Mouse (Mus musculus): ENCODE data around the gene Srgap1. TPM values are rescaled to one million over a fixed set of nuclear protein-coding genes. Genes with fewer than 3 reads are reported as not detected.

Gene Srgap1
- polyA plus RNA-seq, 1 experiment from 2014 or later = 1.3 TPM

- H3K4me3 ChIP-seq (replicated peaks) = no peak overlapping the region
- ATAC-seq (ENCODE audit: low read depth) = no peak
- 63% methylated on average over 5 of the region's 5 CpGs for WGBS (ENCODE audit: insufficient replicate concordance)
- H3K36me3 ChIP-seq = peaks cover 20% of the 10 kb centered on the region
- no peak overlapping the region for H3K27ac ChIP-seq
- no peaks in the 10 kb centered on the region for H3K4me1 ChIP-seq (replicated peaks)
- H3K9ac ChIP-seq = no peak overlapping the region
- no peak for DNase-seq
- no peak overlapping the region for H3K4me2 ChIP-seq
- H3K27me3 ChIP-seq = no peaks in the 10 kb centered on the region
- H3K9me3 ChIP-seq (replicated peaks) = no peaks in the 10 kb centered on the region
Observed at GRCm38 (mm10) chr10:121754237-121754636, 292.9 kb downstream of the Srgap1 start.

- Histone ChIP-seq H3K4me2 (no peak overlapping the region), H3K9me3 (replicated peaks) (no peaks in the 10 kb centered on the region), H3K36me3 (peaks cover 59% of the 10 kb centered on the region), H3K27me3 (no peaks in the 10 kb centered on the region), H3K4me3 (replicated peaks) (no peak overlapping the region), H3K4me1 (replicated peaks) (no peaks in the 10 kb centered on the region), H3K27ac (no peak overlapping the region), H3K9ac (no peak overlapping the region)
- DNase-seq (no peak), ATAC-seq (ENCODE audit: low read depth) (no peak)
- 89% methylated on average over 12 of the region's 12 CpGs for WGBS (ENCODE audit: insufficient replicate concordance)
Observed at GRCm38 (mm10) chr10:121750175-121750574, 296.9 kb downstream of the Srgap1 start.

GRCm38 (mm10) chr10:121742336-121742735, 304.8 kb downstream of the Srgap1 start:
- Histone ChIP-seq H3K36me3 (peaks cover 36% of the 10 kb centered on the region), H3K4me3 (replicated peaks) (no peak overlapping the region), H3K4me2 (no peak overlapping the region), H3K27me3 (no peaks in the 10 kb centered on the region), H3K9ac (no peak overlapping the region), H3K27ac (no peak overlapping the region), H3K4me1 (replicated peaks) (peaks cover 24% of the 10 kb centered on the region), H3K9me3 (replicated peaks) (no peaks in the 10 kb centered on the region)
- 71% methylated on average over 4 of the region's 4 CpGs for WGBS (ENCODE audit: insufficient replicate concordance)
- ATAC-seq (ENCODE audit: low read depth) (no peak), DNase-seq (no peak)

- peak within 1 kb of the TSS; percentile 95 for H3K4me2 ChIP-seq
- no peaks in the 10 kb centered on the region for H3K9me3 ChIP-seq (replicated peaks)
- under 1% methylated on average over 65 of the region's 68 CpGs for WGBS (ENCODE audit: insufficient replicate concordance)
- ATAC-seq (ENCODE audit: low read depth) (peak; percentile 93), DNase-seq (peak; percentile 83)
- H3K4me1 ChIP-seq (replicated peaks) = peaks cover 24% of the 10 kb centered on the region
- no peaks in the 10 kb centered on the region for H3K27me3 ChIP-seq
- peak within 1 kb of the TSS; percentile 84 for H3K9ac ChIP-seq
- H3K27ac ChIP-seq = peak within 1 kb of the TSS; percentile 58; the same call in 1 of the 2 replicates
- H3K4me3 ChIP-seq (replicated peaks) = peak within 1 kb of the TSS; percentile 88
- H3K36me3 ChIP-seq = peaks cover 11% of the 10 kb centered on the region
Observed at GRCm38 (mm10) chr10:121739548-121740505, 307.3 kb downstream of the Srgap1 start, which contains the start of gene BC048403. BC048403 (plus strand) TSS chr10:121739937.

GRCm38 (mm10) chr10:121737256-121737655, 309.9 kb downstream of the Srgap1 start:
- 76% methylated on average over 3 of the region's 3 CpGs for WGBS (ENCODE audit: insufficient replicate concordance)
- Histone ChIP-seq H3K4me3 (replicated peaks) (no peak overlapping the region), H3K4me1 (replicated peaks) (peaks cover 21% of the 10 kb centered on the region), H3K4me2 (no peak overlapping the region), H3K9me3 (replicated peaks) (no peaks in the 10 kb centered on the region), H3K27ac (no peak overlapping the region), H3K27me3 (no peaks in the 10 kb centered on the region), H3K9ac (no peak overlapping the region), H3K36me3 (no peaks in the 10 kb centered on the region)
- DNase-seq (no peak), ATAC-seq (ENCODE audit: low read depth) (no peak)

- H3K27me3 ChIP-seq = no peaks in the 10 kb centered on the region
- no peak overlapping the region for H3K4me3 ChIP-seq (replicated peaks)
- no peak overlapping the region for H3K9ac ChIP-seq
- no peaks in the 10 kb centered on the region for H3K9me3 ChIP-seq (replicated peaks)
- no peak for ATAC-seq (ENCODE audit: low read depth)
- H3K4me2 ChIP-seq = no peak overlapping the region
- no peaks in the 10 kb centered on the region for H3K4me1 ChIP-seq (replicated peaks)
- no peaks in the 10 kb centered on the region for H3K36me3 ChIP-seq
- H3K27ac ChIP-seq = no peak overlapping the region
- WGBS (ENCODE audit: insufficient replicate concordance) = 81% methylated on average over 9 of the region's 9 CpGs
- no peak for DNase-seq
Observed at GRCm38 (mm10) chr10:121732542-121732941, 314.6 kb downstream of the Srgap1 start.

GRCm38 (mm10) chr10:121731048-121731725, 315.9 kb downstream of the Srgap1 start:
- Histone ChIP-seq H3K9ac (no peak overlapping the region), H3K36me3 (no peaks in the 10 kb centered on the region), H3K4me2 (no peak overlapping the region), H3K4me3 (replicated peaks) (no peak overlapping the region), H3K9me3 (replicated peaks) (no peaks in the 10 kb centered on the region), H3K27me3 (no peaks in the 10 kb centered on the region), H3K27ac (no peak overlapping the region), H3K4me1 (replicated peaks) (no peaks in the 10 kb centered on the region)
- 49% methylated on average over 8 of the region's 8 CpGs for WGBS (ENCODE audit: insufficient replicate concordance)
- ATAC-seq (ENCODE audit: low read depth) (no peak), DNase-seq (no peak)

Other genes with a start within 250 kb of the Srgap1 start
- 18.5 and 19.4 TPM in 2 replicates for gene Rxylt1, start 50.1 kb upstream of the Srgap1 start, polyA plus RNA-seq (2015; fragmentation: Nextera tagmentation; extraction: Ambion mirVana)

All from liver, embryonic 13.5 days (tissue).